In genomic region chr6:146469936-146470335, GRCm38 (mm10) we compare ENCODE assay signal across 13 mouse cellular contexts. TPM values are rescaled to one million over a fixed set of nuclear protein-coding genes. Genes with fewer than 3 reads are reported as not detected.
DNase-seq lines count a peak whose midpoint lies in the region; TF ChIP-seq lines count a peak whose summit lies in the region.
"Had no signal": no experiment of that assay in that cellular context is flagged by ENCODE, and none has a peak within 500 bp of the region (broad histone marks: within the 10 kb centered on the region; RNA-seq: fewer than 3 reads in every experiment).

No protein-coding gene starts in this region.

- DNase-seq in kidney, adult 2 months, result peak; percentile 36
- DNase-seq in kidney, postnatal 14 days, result no peak
- DNase-seq in adrenal gland, adult 8-10 months, result peak; percentile 48
- DNase-seq in forelimb bud, embryonic 11.5 days (ENCODE audit: low read depth, low spot score), result peak; percentile 35
- DNase-seq in lung, postnatal 36 days, result peak; percentile 79
- no peak for DNase-seq in thymus, postnatal 10 days (ENCODE audit: low spot score in 2 of 2)
- no peak for DNase-seq in layer of hippocampus, adult 18-20 months (ENCODE audit: low spot score in 2 of 2)
- DNase-seq in embryonic facial prominence, embryonic 10.5 days (ENCODE audit: low spot score), result no peak
- DNase-seq: cerebellum, adult 9-10 months; kidney, adult 9 months had no signal

- no peak overlapping the region for H3K4me3 ChIP-seq in kidney, adult 2 months (ENCODE audit: insufficient read depth, low read depth, low read length)
- no peak overlapping the region for H3K4me3 ChIP-seq in embryonic facial prominence, embryonic 10.5 days
- H3K4me3 ChIP-seq: forebrain, embryonic 13.5 days; heart, embryonic 13.5 days; midbrain, embryonic 13.5 days had no signal

- no peaks in the 10 kb centered on the region for H3K36me3 ChIP-seq in kidney, adult 2 months (ENCODE audit: control insufficient read depth, insufficient read depth, low read length)
- no peaks in the 10 kb centered on the region for H3K36me3 ChIP-seq in embryonic facial prominence, embryonic 10.5 days (replicated peaks)
- H3K36me3 ChIP-seq: midbrain, embryonic 13.5 days had no signal

- WGBS in kidney, adult 2 months, result 60% methylated on average over 2 of the region's 2 CpGs
- 81% methylated on average over 2 of the region's 2 CpGs for WGBS in embryonic facial prominence, embryonic 10.5 days

- no peak for TF ChIP-seq CTCF in kidney, adult 2 months (conservative IDR thresholded peaks at IDR 0.05; ENCODE audit: insufficient read depth, insufficient read length, low read depth, low read length)

- H3K4me1 ChIP-seq in kidney, adult 2 months (ENCODE audit: control insufficient read depth, insufficient read depth, low read length), result peaks cover 3% of the 10 kb centered on the region; the same call in 1 of the 2 replicates
- H3K4me1 ChIP-seq in embryonic facial prominence, embryonic 10.5 days, result peaks cover 23% of the 10 kb centered on the region
- H3K4me1 ChIP-seq: forebrain, embryonic 13.5 days; midbrain, embryonic 13.5 days had no signal

- no peaks in the 10 kb centered on the region for H3K9me3 ChIP-seq in embryonic facial prominence, embryonic 10.5 days
- H3K9me3 ChIP-seq: forebrain, embryonic 13.5 days; heart, embryonic 13.5 days; midbrain, embryonic 13.5 days had no signal

- no peaks in the 10 kb centered on the region for H3K27me3 ChIP-seq in kidney, adult 2 months (replicated peaks; ENCODE audit: control insufficient read depth, insufficient read depth, low read length)
- H3K27me3 ChIP-seq in embryonic facial prominence, embryonic 10.5 days (replicated peaks; ENCODE audit: low read depth, poor library complexity, severe bottlenecking), result no peaks in the 10 kb centered on the region
- H3K27me3 ChIP-seq: forebrain, embryonic 13.5 days; heart, embryonic 13.5 days; midbrain, embryonic 13.5 days had no signal

- no peak for TF ChIP-seq POLR2A in kidney, adult 2 months (IDR thresholded peaks at IDR 0.05; ENCODE audit: low read depth, low read length)

- H3K27ac ChIP-seq in kidney, adult 2 months (ENCODE audit: insufficient read depth, low read depth, low read length), result 0 out of 2 replicates have a peak overlapping the region, but pooled peaks have one; percentile 27
- no peak overlapping the region for H3K27ac ChIP-seq in embryonic facial prominence, embryonic 10.5 days (replicated peaks)
- H3K27ac ChIP-seq: forebrain, embryonic 13.5 days; heart, embryonic 13.5 days; midbrain, embryonic 13.5 days had no signal

RNA-seq across cellular contexts. Expression of gene Itpr2, which starts 32.1 kb away (rescaled TPM):
- polyA plus RNA-seq in kidney, adult 2 months (2012; rRNA removed), result 31.9 and 35.8 TPM in 2 replicates
- 10 to 100 TPM; 40.3 to 45.9 (median 42.7) TPM for total RNA-seq in adrenal gland, adult 8-10 months (2022)
- total RNA-seq in layer of hippocampus, adult 18-20 months (2021), result 10 to 100 TPM; 18.6 to 19.8 TPM
- 4.5 and 5.2 TPM in 2 replicates for polyA plus RNA-seq in embryonic facial prominence, embryonic 10.5 days (2016; fragmentation: Nextera tagmentation; extraction: Ambion mirVana)

Comparison
In these comparisons a context has a peak if more than half of its experiments do, and no peak if none do; other contexts are left out.
1. DNase-seq: peak in kidney, adult 2 months (single experiment), adrenal gland, adult 8-10 months (single experiment), forelimb bud, embryonic 11.5 days (single experiment) and lung, postnatal 36 days (single experiment); none in kidney, postnatal 14 days (single experiment), thymus, postnatal 10 days (0 of 2), layer of hippocampus, adult 18-20 months (0 of 2) and embryonic facial prominence, embryonic 10.5 days (single experiment).